Mouse (Mus musculus) kidney, postnatal 14 days (tissue): ENCODE data around the gene Gm45716.

Experiments used
- DNase-seq: peaks from one replicate; pipeline ENCODE4 v3.0.0; 2022; ENCODE audit warnings: mixed read lengths

Gm45716 gene

GRCm38 (mm10) chr11:90187441-90187840, at the start of gene Gm45716:
Gene Gm45716, plus strand, starts transcription at chr11:90187683.
- no peak for DNase-seq

- no peak for DNase-seq
These were observed 45.1 kb upstream of the Gm45716 start for GRCm38 (mm10) chr11:90142393-90142792.

- DNase-seq, result no peak
These were observed 44.5 kb upstream of the Gm45716 start for GRCm38 (mm10) chr11:90142936-90143335.

- no peak for DNase-seq
These were observed 41.2 kb upstream of the Gm45716 start for GRCm38 (mm10) chr11:90146086-90146860.

GRCm38 (mm10) chr11:90155066-90155465, 32.4 kb upstream of the Gm45716 start:
- DNase-seq, result no peak

- no peak for DNase-seq
These were observed 32.0 kb upstream of the Gm45716 start for GRCm38 (mm10) chr11:90155466-90155865.

GRCm38 (mm10) chr11:90167771-90168170, 19.7 kb upstream of the Gm45716 start:
- peak; percentile 12 for DNase-seq

- peak; percentile 18 for DNase-seq
These were observed 19.0 kb upstream of the Gm45716 start for GRCm38 (mm10) chr11:90168338-90169065.

- peak; percentile 6 for DNase-seq
These were observed 18.1 kb upstream of the Gm45716 start for GRCm38 (mm10) chr11:90169200-90170013.

- peak; percentile 62 for DNase-seq
These were observed 17.5 kb upstream of the Gm45716 start for GRCm38 (mm10) chr11:90170014-90170320.

- DNase-seq, result no peak
These were observed 15.2 kb upstream of the Gm45716 start for GRCm38 (mm10) chr11:90172331-90172730.

- no peak for DNase-seq
These were observed 11.7 kb upstream of the Gm45716 start for GRCm38 (mm10) chr11:90175634-90176300.

GRCm38 (mm10) chr11:90177389-90177788, 10.1 kb upstream of the Gm45716 start:
- DNase-seq, result no peak

GRCm38 (mm10) chr11:90183361-90183760, 4.1 kb upstream of the Gm45716 start:
- DNase-seq, result peak; percentile 46

GRCm38 (mm10) chr11:90184756-90185155, 2.7 kb upstream of the Gm45716 start:
- DNase-seq, result no peak

- peak; percentile 22 for DNase-seq
These were observed 2.7 kb downstream of the Gm45716 start for GRCm38 (mm10) chr11:90190156-90190555.

GRCm38 (mm10) chr11:90194946-90195345, 7.5 kb downstream of the Gm45716 start:
- DNase-seq, result no peak

GRCm38 (mm10) chr11:90195756-90196520, 8.5 kb downstream of the Gm45716 start:
- peak; percentile 7 for DNase-seq

GRCm38 (mm10) chr11:90196521-90197215, 9.2 kb downstream of the Gm45716 start:
- DNase-seq, result no peak

- DNase-seq, result no peak
These were observed 10.6 kb downstream of the Gm45716 start for GRCm38 (mm10) chr11:90198048-90198447.

- DNase-seq, result no peak
These were observed 13.3 kb downstream of the Gm45716 start for GRCm38 (mm10) chr11:90200826-90201225.
